Mouse (Mus musculus): ENCODE results near the gene Pcgf2. TPM values are rescaled to one million over a fixed set of nuclear protein-coding genes. Genes with fewer than 3 reads are reported as not detected.

Pcgf2 gene
- polyA plus RNA-seq, 1 experiment from 2014 or later, result 18.9 TPM

DNA sequence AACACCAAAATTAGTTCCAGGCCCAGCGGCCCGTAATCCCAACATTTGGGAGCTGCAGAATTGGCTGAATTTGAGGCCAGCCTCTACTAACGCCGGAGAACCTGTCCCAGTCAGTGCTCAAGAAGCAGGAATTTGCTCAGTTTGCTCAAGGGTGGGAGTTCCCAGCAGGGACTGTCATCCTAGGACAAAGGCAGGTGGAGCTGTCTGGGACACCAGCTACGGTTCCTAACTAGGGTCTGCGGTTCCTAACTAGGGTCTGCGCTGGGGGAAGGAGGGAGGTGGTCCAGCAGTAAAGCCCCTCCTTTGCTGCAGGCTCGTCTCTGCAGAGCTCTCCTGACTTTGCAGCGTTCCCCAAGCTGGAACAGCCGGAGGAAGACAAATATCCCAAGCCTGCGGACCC is 27.1 kb downstream of the Pcgf2 start:
- Histone ChIP-seq H3K36me3 (peaks cover 47% of the 10 kb centered on the region), H3K4me1 (replicated peaks) (peaks cover 18% of the 10 kb centered on the region)

DNA sequence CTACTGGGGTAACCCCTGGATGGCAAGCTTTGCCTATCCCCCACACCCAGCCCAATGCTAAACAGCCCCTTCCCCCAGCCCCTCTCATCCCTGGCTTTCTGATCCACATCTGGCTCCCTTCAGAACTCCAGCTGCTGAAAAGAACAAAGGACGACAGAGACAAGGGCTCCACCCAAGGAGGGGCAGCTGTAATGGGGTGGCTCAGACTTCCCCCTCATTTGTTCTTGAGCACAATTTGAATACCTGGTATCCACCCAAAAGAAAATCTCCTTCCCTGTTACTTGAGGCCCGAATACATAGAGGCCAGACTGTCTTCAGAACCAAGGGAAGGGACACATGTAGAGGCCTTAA is 29.1 kb downstream of the Pcgf2 start:
- ATAC-seq (ENCODE audit: low FRiP score, low read depth), result no peak
- 44% methylated on average over 2 of the region's 2 CpGs for WGBS
- Histone ChIP-seq H3K36me3 (peaks cover 48% of the 10 kb centered on the region), H3K9me3 (no peaks in the 10 kb centered on the region), H3K4me1 (replicated peaks) (peaks cover 9% of the 10 kb centered on the region; the same call in 1 of the 2 replicates), H3K4me2 (no peak overlapping the region), H3K9ac (no peak overlapping the region), H3K4me3 (no peak overlapping the region), H3K27me3 (no peaks in the 10 kb centered on the region), H3K27ac (replicated peaks) (no peak overlapping the region)

More for the DNA sequence above, 27.1 kb downstream of the Pcgf2 start:
- no peaks in the 10 kb centered on the region for H3K9me3 ChIP-seq
- ATAC-seq (ENCODE audit: low FRiP score, low read depth), result no peak
- no peak overlapping the region for H3K4me3 ChIP-seq
- H3K4me2 ChIP-seq, result no peak overlapping the region
- H3K27ac ChIP-seq (replicated peaks), result no peak overlapping the region
- WGBS, result 81% methylated on average over 11 of the region's 11 CpGs
- no peak overlapping the region for H3K9ac ChIP-seq
- H3K27me3 ChIP-seq, result no peaks in the 10 kb centered on the region

DNA sequence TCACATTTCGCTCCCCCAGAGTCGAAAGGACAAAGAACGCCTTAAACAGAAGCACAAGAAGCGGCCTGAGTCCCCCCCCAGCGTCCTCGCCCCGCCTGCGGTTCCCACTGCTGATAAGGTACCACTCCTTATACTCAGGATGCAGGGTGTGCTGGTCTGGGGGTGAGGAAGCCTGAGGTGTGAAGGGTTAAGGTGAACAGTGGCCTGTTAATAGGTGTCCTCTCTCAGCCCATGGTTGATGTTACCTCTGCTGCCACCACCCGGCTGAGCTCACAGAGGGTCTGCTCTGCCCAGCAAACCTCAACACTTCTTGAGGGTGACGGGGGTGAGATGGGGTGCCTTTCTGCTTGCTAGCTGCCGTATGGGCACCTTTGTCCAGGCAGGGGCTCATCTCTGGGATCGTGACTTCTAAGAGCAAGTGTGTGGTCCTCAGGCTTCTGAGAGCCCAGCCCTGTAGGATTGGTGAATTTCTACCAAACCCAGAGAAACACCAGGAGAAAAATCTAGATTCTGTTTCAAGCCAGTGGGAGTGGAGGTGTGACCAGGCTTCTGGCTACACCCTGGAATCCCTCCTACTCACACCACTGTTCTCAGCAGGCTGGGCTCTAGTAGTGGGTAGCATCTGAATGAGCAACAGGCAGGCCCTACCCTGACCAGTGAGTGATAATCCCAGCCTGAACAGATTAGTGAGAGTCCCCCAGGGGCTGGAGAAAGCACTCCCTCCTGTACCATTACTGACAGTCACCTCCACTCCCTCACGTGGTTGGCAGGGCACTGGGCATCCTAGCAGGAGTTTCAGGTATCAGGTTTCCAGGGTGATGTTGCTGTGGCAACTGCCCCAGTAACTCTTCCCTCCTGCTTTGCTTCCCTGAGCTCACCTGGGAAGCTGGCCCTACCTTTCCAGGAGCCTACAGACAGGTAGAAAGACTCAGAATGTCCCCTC is 29.8 kb downstream of the Pcgf2 start:
- Histone ChIP-seq H3K27ac (replicated peaks) (no peak overlapping the region), H3K36me3 (peaks cover 49% of the 10 kb centered on the region), H3K27me3 (no peaks in the 10 kb centered on the region), H3K9ac (no peak overlapping the region), H3K4me2 (no peak overlapping the region), H3K4me1 (replicated peaks) (peaks cover 11% of the 10 kb centered on the region), H3K9me3 (no peaks in the 10 kb centered on the region), H3K4me3 (no peak overlapping the region)
- WGBS, result 70% methylated on average over 13 of the region's 13 CpGs
- ATAC-seq (ENCODE audit: low FRiP score, low read depth), result no peak

DNA sequence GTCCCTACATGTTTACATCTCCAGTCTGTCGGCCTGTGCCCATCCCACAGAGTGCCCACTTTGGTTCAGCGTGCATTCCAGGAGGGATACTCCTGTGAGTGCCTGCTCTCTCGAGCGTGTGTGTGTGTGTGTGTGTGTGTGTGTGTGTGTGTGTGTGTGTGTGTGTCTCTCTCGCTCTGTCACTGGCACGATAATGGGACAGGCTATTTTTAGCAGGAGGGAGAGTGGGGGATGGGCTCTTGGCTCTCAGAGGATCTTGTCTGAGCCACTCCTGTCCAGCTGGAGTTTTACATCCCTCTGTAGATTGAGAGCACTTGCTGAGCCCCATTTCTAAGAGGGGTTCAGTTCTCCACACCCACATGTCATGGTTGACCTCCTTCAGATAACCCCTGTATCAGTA is 30.5 kb downstream of the Pcgf2 start:
- Histone ChIP-seq H3K36me3 (peaks cover 46% of the 10 kb centered on the region), H3K27ac (replicated peaks) (no peak overlapping the region), H3K9ac (no peak overlapping the region)

DNA sequence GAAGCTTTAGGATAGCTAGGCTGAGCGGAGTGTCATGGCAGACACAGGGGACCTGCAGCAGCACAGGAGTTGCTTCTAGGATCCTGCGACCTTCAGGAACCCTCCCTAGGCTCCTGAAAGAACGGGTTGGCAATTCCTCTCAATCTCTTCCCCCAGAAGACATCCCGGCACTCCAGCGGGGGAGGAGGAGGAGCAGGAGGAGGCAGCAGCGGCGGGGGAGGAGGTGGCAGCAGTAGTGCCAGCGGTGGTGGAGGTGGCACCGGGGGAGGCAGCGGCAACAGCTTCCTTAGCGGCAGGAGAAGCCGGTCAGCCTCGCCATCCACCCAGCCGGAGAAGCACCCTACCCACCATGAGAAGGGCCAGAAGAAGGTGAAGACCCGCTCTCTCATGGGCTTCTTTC is 31.0 kb downstream of the Pcgf2 start:
- Histone ChIP-seq H3K36me3 (peaks cover 41% of the 10 kb centered on the region), H3K4me3 (no peak overlapping the region), H3K9me3 (no peaks in the 10 kb centered on the region), H3K4me2 (no peak overlapping the region), H3K4me1 (replicated peaks) (peaks cover 23% of the 10 kb centered on the region), H3K27ac (replicated peaks) (no peak overlapping the region), H3K27me3 (no peaks in the 10 kb centered on the region), H3K9ac (no peak overlapping the region)
- no peak for ATAC-seq (ENCODE audit: low FRiP score, low read depth)
- WGBS, result 49% methylated on average over 15 of the region's 15 CpGs

More for the DNA sequence above, 30.5 kb downstream of the Pcgf2 start:
- H3K4me1 ChIP-seq (replicated peaks), result peaks cover 18% of the 10 kb centered on the region
- H3K4me2 ChIP-seq, result no peak overlapping the region
- 42% methylated on average over 6 of the region's 6 CpGs for WGBS
- no peaks in the 10 kb centered on the region for H3K27me3 ChIP-seq
- H3K9me3 ChIP-seq, result no peaks in the 10 kb centered on the region
- no peak for ATAC-seq (ENCODE audit: low FRiP score, low read depth)
- no peak overlapping the region for H3K4me3 ChIP-seq

DNA sequence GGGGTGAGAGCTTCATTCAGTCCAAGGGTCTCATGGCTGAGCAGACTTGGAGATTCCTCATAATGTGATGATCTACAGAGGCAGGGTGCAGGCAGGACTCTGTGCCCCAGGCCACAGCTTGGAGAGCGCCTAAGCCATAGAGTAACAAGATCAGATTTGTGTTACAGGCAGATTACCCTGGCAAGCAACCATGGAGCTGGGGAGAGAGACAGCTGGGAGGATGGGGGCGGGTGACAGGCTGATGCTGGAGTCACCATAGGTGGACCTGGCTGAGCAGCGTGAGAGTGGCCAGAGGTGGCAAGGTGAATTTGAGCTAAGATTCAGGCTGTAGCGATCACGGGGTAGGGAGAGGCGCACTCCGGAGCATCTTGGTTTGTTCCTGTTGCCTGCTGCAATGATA is 32.1 kb downstream of the Pcgf2 start:
- no peaks in the 10 kb centered on the region for H3K27me3 ChIP-seq
- H3K4me1 ChIP-seq (replicated peaks), result peaks cover 25% of the 10 kb centered on the region
- H3K9me3 ChIP-seq, result no peaks in the 10 kb centered on the region
- H3K4me3 ChIP-seq, result no peak overlapping the region
- no peak overlapping the region for H3K4me2 ChIP-seq
- H3K27ac ChIP-seq (replicated peaks), result no peak overlapping the region
- WGBS, result 93% methylated on average over 7 of the region's 7 CpGs
- peaks cover 30% of the 10 kb centered on the region for H3K36me3 ChIP-seq
- H3K9ac ChIP-seq, result no peak overlapping the region
- ATAC-seq (ENCODE audit: low FRiP score, low read depth), result no peak

DNA sequence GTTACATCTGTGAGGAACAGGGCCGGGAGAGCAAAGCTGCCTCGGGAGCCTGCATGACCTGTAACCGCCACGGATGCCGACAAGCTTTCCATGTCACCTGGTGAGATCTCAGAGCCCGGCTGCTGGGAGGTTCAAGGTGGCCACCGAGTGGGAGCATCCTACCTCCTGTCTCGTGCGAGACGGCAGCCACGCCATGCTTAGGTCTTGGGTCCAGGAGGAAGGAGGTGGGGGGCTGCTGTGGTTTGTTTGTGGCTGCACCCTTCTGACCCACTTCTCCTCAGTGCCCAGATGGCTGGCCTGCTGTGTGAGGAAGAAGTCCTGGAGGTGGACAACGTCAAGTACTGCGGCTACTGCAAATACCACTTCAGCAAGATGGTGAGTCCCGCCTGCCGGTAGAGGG is 33.5 kb downstream of the Pcgf2 start:
- H3K36me3 ChIP-seq, result peaks cover 21% of the 10 kb centered on the region
- no peak overlapping the region for H3K4me3 ChIP-seq
- no peak overlapping the region for H3K27ac ChIP-seq (replicated peaks)
- H3K27me3 ChIP-seq, result peaks cover 6% of the 10 kb centered on the region
- 96% methylated on average over 15 of the region's 15 CpGs for WGBS
- no peak for ATAC-seq (ENCODE audit: low FRiP score, low read depth)
- H3K9me3 ChIP-seq, result no peaks in the 10 kb centered on the region
- H3K4me1 ChIP-seq (replicated peaks), result peaks cover 36% of the 10 kb centered on the region
- no peak overlapping the region for H3K9ac ChIP-seq
- H3K4me2 ChIP-seq, result no peak overlapping the region

DNA sequence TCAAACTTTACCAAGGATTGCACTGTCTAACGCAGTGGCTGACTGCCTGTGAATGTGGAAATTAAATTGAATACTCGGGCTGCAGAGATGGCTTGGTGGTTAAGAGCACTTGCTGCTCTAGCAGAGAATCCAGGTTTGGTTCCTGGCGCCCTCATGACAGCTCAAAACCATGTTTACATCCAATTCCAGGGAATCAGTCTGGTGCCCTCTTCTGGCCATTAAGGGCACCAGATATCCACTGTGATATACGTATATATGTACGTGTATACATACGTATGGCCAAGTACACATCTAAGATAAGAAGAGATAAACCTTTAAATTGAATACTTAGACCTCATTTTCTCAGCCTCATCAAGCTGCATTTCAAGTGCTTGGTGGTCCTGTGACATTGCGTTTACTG is 34.1 kb downstream of the Pcgf2 start:
- peaks cover 40% of the 10 kb centered on the region for H3K4me1 ChIP-seq (replicated peaks)
- WGBS, result 89% methylated on average over 7 of the region's 7 CpGs
- no peak for ATAC-seq (ENCODE audit: low FRiP score, low read depth)

DNA sequence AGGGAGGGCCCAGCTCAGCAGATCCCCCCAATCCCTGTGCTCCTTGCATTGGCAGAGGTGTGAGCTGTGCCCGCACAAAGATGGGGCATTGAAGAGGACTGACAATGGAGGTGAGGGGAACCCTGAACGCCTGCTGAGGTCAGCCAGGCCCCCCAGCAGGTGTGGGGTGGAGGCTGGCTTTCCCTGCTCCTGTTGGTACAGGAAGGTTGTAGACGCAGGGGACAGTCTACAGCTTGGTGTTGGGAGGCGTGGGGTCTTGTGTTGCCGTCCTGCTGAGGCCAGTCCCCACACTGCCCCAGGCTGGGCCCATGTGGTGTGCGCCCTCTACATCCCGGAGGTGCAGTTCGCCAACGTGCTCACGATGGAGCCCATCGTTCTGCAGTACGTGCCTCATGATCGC is 34.9 kb downstream of the Pcgf2 start:
- Histone ChIP-seq H3K27me3 (peaks cover 18% of the 10 kb centered on the region), H3K4me1 (replicated peaks) (peaks cover 46% of the 10 kb centered on the region), H3K9me3 (no peaks in the 10 kb centered on the region), H3K4me3 (peak overlapping the region; percentile 90; the same call in 1 of the 2 replicates), H3K27ac (replicated peaks) (no peak overlapping the region), H3K4me2 (peak overlapping the region; percentile 81), H3K9ac (no peak overlapping the region), H3K36me3 (peaks cover 12% of the 10 kb centered on the region; the same call in 1 of the 2 replicates)
- no peak for ATAC-seq (ENCODE audit: low FRiP score, low read depth)
- WGBS, result 86% methylated on average over 13 of the region's 13 CpGs

More for the DNA sequence above, 34.1 kb downstream of the Pcgf2 start:
- Histone ChIP-seq H3K27me3 (peaks cover 12% of the 10 kb centered on the region), H3K4me3 (no peak overlapping the region), H3K9ac (no peak overlapping the region), H3K9me3 (no peaks in the 10 kb centered on the region), H3K27ac (replicated peaks) (no peak overlapping the region), H3K36me3 (peaks cover 19% of the 10 kb centered on the region), H3K4me2 (no peak overlapping the region)

DNA sequence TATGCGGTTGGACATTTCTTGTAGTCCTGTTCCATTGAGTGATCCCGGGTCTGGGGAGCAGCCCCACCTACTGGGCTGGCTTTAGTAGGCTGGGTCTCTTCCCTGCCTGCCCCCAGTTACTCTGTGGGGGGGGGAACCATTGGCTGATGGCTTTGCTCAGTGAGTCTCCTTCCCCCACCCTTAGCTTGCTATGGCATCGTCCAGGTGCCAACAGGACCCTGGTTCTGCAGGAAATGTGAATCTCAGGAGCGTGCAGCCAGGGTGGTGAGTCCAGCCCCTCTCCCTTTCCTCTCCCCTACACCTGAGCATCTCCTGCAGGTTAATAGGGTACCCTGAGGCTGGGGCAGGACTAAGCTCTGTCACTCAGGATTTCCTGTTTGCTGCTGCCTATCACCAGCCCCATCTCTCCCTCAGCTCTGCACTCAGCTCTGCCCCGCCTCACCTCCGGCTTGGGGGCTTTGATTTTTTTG is 35.5 kb downstream of the Pcgf2 start:
- 38% methylated on average over 6 of the region's 6 CpGs for WGBS
- Histone ChIP-seq H3K4me1 (replicated peaks) (peaks cover 48% of the 10 kb centered on the region), H3K9me3 (no peaks in the 10 kb centered on the region), H3K9ac (no peak overlapping the region), H3K4me3 (peak overlapping the region; percentile 90), H3K36me3 (peaks cover 12% of the 10 kb centered on the region; the same call in 1 of the 2 replicates), H3K4me2 (peak overlapping the region; percentile 81), H3K27me3 (peaks cover 18% of the 10 kb centered on the region), H3K27ac (replicated peaks) (no peak overlapping the region)
- no peak for ATAC-seq (ENCODE audit: low FRiP score, low read depth)

DNA sequence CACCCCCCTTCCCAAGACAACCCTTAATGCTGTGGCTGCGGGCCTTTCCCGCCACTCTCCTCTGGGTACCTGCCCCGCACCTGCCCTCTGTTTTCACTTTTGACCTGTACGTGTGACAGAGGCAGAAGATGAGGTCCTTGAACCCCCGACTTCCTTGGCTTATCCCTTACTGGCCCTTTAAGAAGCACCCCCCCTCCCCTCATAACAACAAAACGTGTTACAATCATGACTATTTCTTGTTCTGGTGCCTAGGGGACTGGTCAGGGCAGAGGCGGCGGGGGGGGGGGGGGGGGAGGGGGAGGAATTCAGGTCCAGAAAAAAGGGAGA is 36.0 kb downstream of the Pcgf2 start:
- peak overlapping the region; percentile 72 for H3K9ac ChIP-seq
- H3K4me1 ChIP-seq (replicated peaks), result peaks cover 49% of the 10 kb centered on the region
- no peak overlapping the region for H3K27ac ChIP-seq (replicated peaks)
- H3K36me3 ChIP-seq, result peaks cover 9% of the 10 kb centered on the region; the same call in 1 of the 2 replicates
- ATAC-seq (ENCODE audit: low FRiP score, low read depth), result no peak
- peak overlapping the region; percentile 90 for H3K4me3 ChIP-seq
- peaks cover 18% of the 10 kb centered on the region for H3K27me3 ChIP-seq
- no peaks in the 10 kb centered on the region for H3K9me3 ChIP-seq
- peak overlapping the region; percentile 81 for H3K4me2 ChIP-seq
- 0% methylated on average over 7 of the region's 8 CpGs for WGBS

DNA sequence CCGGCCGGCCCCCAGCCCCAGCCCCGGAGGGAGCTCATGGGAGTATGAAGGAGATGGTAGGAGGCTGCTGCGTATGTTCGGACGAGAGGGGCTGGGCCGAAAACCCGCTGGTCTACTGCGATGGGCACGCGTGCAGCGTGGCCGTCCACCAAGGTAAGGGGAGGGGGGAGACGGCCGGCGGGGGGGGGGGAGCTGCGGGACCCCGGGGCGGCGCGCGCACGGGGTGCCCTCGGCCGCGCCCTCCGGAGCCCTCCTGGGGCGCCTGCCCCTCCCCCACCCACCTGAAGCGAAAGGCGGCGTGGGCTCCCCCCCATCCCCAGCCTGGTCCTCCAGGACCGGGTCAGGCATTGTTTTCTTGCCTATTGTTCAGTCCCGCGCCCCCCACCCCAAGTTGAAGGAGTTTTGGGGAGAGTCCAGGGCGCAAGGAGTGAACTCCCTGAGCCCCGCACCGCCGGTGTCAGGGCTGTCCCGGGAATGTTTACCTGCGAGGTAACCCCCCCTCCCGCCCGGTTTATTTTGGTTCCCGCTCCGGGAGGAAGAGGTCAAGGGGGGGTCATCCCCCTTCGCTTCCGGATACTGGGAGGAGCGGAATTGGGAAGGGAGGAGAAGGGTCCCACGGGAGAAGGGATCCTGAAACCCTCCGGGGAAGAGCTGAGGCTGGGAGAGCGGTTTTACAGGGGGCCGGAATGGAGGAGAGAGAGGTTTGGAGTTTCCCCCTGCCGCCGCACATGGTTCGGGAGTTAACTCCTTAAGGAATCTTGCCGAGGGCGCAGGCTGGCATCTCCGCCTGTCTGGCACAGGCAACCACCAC is 36.6 kb downstream of the Pcgf2 start:
- Histone ChIP-seq H3K27ac (replicated peaks) (peak overlapping the region; percentile 83), H3K4me3 (peak overlapping the region; percentile 90), H3K27me3 (peaks cover 18% of the 10 kb centered on the region), H3K4me2 (peak overlapping the region; percentile 81), H3K36me3 (0 out of 2 replicates have a peak, but pooled peaks cover 9% of the 10 kb centered on the region), H3K9me3 (no peaks in the 10 kb centered on the region), H3K9ac (peak overlapping the region; percentile 72), H3K4me1 (replicated peaks) (peaks cover 50% of the 10 kb centered on the region)
- 0 out of 2 replicates have a peak, but pooled peaks have one; percentile 52 for ATAC-seq (ENCODE audit: low FRiP score, low read depth)
- 1% methylated on average over 31 of the region's 57 CpGs for WGBS
